Mouse (Mus musculus) heart, embryonic 12.5 days (tissue): Measurements from ENCODE around the gene Runx3. TPM values are rescaled to one million over a fixed set of nuclear protein-coding genes. Genes with fewer than 3 reads are reported as not detected.

ENCODE experiments used
- ATAC-seq: fragments of 200-750 bp; cut with Nextera tagmentation; 2 replicates; pipeline ENCODE4 v1.8.0; 2017; ENCODE audit warnings: moderate TSS enrichment, moderate library complexity; ENCODE audit not compliant: insufficient number of reproducible peaks, low FRiP score
- H3K27ac ChIP-seq: fragments of 300-500 bp; sonication (generic); 2 replicates; pipeline ENCODE4 v1.5.1; 2016; ENCODE audit warnings: mild to moderate bottlenecking, moderate library complexity; ENCODE audit not compliant: poor library complexity, severe bottlenecking
- H3K27me3 ChIP-seq: fragments of 300-500 bp; sonication (generic); replicated peaks from 2 replicates; pipeline ENCODE4 v1.6.1; 2016; ENCODE audit warnings: mild to moderate bottlenecking, moderate library complexity
- H3K36me3 ChIP-seq: fragments of 300-500 bp; sonication (generic); 2 replicates; pipeline ENCODE4 v1.6.1; 2016; ENCODE audit warnings: mild to moderate bottlenecking, moderate library complexity
- H3K4me1 ChIP-seq: fragments of 300-500 bp; sonication (generic); replicated peaks from 2 replicates; pipeline ENCODE4 v1.6.1; 2016; ENCODE audit warnings: mild to moderate bottlenecking
- H3K4me2 ChIP-seq: fragments of 300-500 bp; sonication (generic); 2 replicates; pipeline ENCODE4 v1.6.1; 2016; ENCODE audit warnings: mild to moderate bottlenecking, moderate library complexity
- H3K4me3 ChIP-seq: fragments of 300-500 bp; sonication (generic); 2 replicates; pipeline ENCODE4 v1.5.1; 2016; ENCODE audit warnings: mild to moderate bottlenecking
- H3K9ac ChIP-seq: fragments of 300-500 bp; sonication (generic); 2 replicates; pipeline ENCODE4 v1.6.1; 2016; ENCODE audit warnings: mild to moderate bottlenecking, moderate library complexity
- H3K9me3 ChIP-seq: fragments of 300-500 bp; sonication (generic); replicated peaks from 2 replicates; pipeline ENCODE4 v1.6.1; 2016; ENCODE audit warnings: mild to moderate bottlenecking, moderate library complexity
- WGBS: fragments of 180-500 bp; shearing (Covaris S2); methylation state at CpG from one replicate; pipeline ENCODE4 v1.1.7; 2016; 5-methylcytosine and 5-hydroxymethylcytosine counted together
- polyA plus RNA-seq: library from polyadenylated mRNA; unstranded; fragments of >200 nt; fragmentation: Nextera tagmentation; extraction: Ambion mirVana; gene quantifications from 2 replicates; pipeline ENCODE4 v1.2.1, GENCODE M21; 2016

Gene Runx3
- polyA plus RNA-seq, 1 experiment from 2014 or later = 0.04 TPM

- Histone ChIP-seq H3K4me1 (peaks cover 12% of the 10 kb centered on the region; the same call in 1 of the 2 replicates), H3K36me3 (no peaks in the 10 kb centered on the region), H3K27me3 (peaks cover 86% of the 10 kb centered on the region), H3K27ac (no peak overlapping the region), H3K9me3 (no peaks in the 10 kb centered on the region), H3K4me3 (no peak overlapping the region), H3K4me2 (no peak overlapping the region), H3K9ac (no peak overlapping the region)
- ATAC-seq = no peak
- WGBS = 85% methylated on average over 12 of the region's 12 CpGs
Measured at GRCm38 (mm10) chr4:135132797-135133196, 12.3 kb downstream of the Runx3 start.

- Histone ChIP-seq H3K4me3 (no peak overlapping the region), H3K4me2 (no peak overlapping the region), H3K4me1 (peaks cover 7% of the 10 kb centered on the region; the same call in 1 of the 2 replicates), H3K27me3 (peaks cover 86% of the 10 kb centered on the region), H3K9me3 (no peaks in the 10 kb centered on the region), H3K27ac (no peak overlapping the region), H3K36me3 (no peaks in the 10 kb centered on the region), H3K9ac (no peak overlapping the region)
- WGBS = 51% methylated on average over 4 of the region's 4 CpGs
- ATAC-seq = no peak
Measured at GRCm38 (mm10) chr4:135133711-135134110, 13.3 kb downstream of the Runx3 start.

GRCm38 (mm10) chr4:135135331-135135730, 14.9 kb downstream of the Runx3 start:
- Histone ChIP-seq H3K27ac (no peak overlapping the region), H3K4me3 (no peak overlapping the region), H3K4me1 (no peaks in the 10 kb centered on the region), H3K9me3 (no peaks in the 10 kb centered on the region), H3K27me3 (peaks cover 86% of the 10 kb centered on the region), H3K4me2 (no peak overlapping the region), H3K36me3 (no peaks in the 10 kb centered on the region), H3K9ac (no peak overlapping the region)
- 70% methylated on average over 6 of the region's 6 CpGs for WGBS
- no peak for ATAC-seq

- H3K4me3 ChIP-seq = no peak overlapping the region
- no peaks in the 10 kb centered on the region for H3K9me3 ChIP-seq
- no peak overlapping the region for H3K4me2 ChIP-seq
- no peak overlapping the region for H3K9ac ChIP-seq
- H3K4me1 ChIP-seq = 0 out of 2 replicates have a peak, but pooled peaks cover 4% of the 10 kb centered on the region
- 55% methylated on average over 8 of the region's 8 CpGs for WGBS
- peaks cover 86% of the 10 kb centered on the region for H3K27me3 ChIP-seq
- ATAC-seq = no peak
- no peaks in the 10 kb centered on the region for H3K36me3 ChIP-seq
- H3K27ac ChIP-seq = no peak overlapping the region
Measured at GRCm38 (mm10) chr4:135136202-135136601, 15.8 kb downstream of the Runx3 start.

- no peak overlapping the region for H3K27ac ChIP-seq
- no peak for ATAC-seq
- H3K36me3 ChIP-seq = no peaks in the 10 kb centered on the region
- H3K9me3 ChIP-seq = no peaks in the 10 kb centered on the region
- no peak overlapping the region for H3K9ac ChIP-seq
- no peak overlapping the region for H3K4me2 ChIP-seq
- no peak overlapping the region for H3K4me3 ChIP-seq
- H3K27me3 ChIP-seq = peaks cover 86% of the 10 kb centered on the region
- WGBS = 57% methylated on average over 10 of the region's 10 CpGs
- H3K4me1 ChIP-seq = 0 out of 2 replicates have a peak, but pooled peaks cover 4% of the 10 kb centered on the region
Measured at GRCm38 (mm10) chr4:135136612-135137011, 16.2 kb downstream of the Runx3 start.

GRCm38 (mm10) chr4:135140647-135141515, 20.4 kb downstream of the Runx3 start:
- Histone ChIP-seq H3K4me3 (no peak overlapping the region), H3K9ac (no peak overlapping the region), H3K4me2 (0 out of 2 replicates have a peak overlapping the region, but pooled peaks have one; percentile 3), H3K4me1 (0 out of 2 replicates have a peak, but pooled peaks cover 4% of the 10 kb centered on the region), H3K27me3 (peaks cover 100% of the 10 kb centered on the region), H3K27ac (no peak overlapping the region), H3K36me3 (no peaks in the 10 kb centered on the region), H3K9me3 (no peaks in the 10 kb centered on the region)
- no peak for ATAC-seq
- under 1% methylated on average over 25 of the region's 25 CpGs for WGBS

- H3K4me1 ChIP-seq = peaks cover 8% of the 10 kb centered on the region; the same call in 1 of the 2 replicates
- H3K4me3 ChIP-seq = no peak overlapping the region
Measured at GRCm38 (mm10) chr4:135141720-135142119, 21.3 kb downstream of the Runx3 start.

GRCm38 (mm10) chr4:135146734-135147133, 26.3 kb downstream of the Runx3 start:
- Histone ChIP-seq H3K9ac (no peak overlapping the region), H3K4me3 (no peak overlapping the region), H3K4me1 (peaks cover 9% of the 10 kb centered on the region; the same call in 1 of the 2 replicates), H3K36me3 (no peaks in the 10 kb centered on the region), H3K9me3 (no peaks in the 10 kb centered on the region), H3K27me3 (peaks cover 100% of the 10 kb centered on the region), H3K4me2 (peak overlapping the region; percentile 11; the same call in 1 of the 2 replicates), H3K27ac (no peak overlapping the region)
- ATAC-seq = no peak
- WGBS = 21% methylated on average over 15 of the region's 15 CpGs

More at GRCm38 (mm10) chr4:135141720-135142119, 21.3 kb downstream of the Runx3 start:
- no peak for ATAC-seq
- Histone ChIP-seq H3K9me3 (no peaks in the 10 kb centered on the region), H3K36me3 (no peaks in the 10 kb centered on the region), H3K4me2 (no peak overlapping the region), H3K9ac (no peak overlapping the region), H3K27me3 (peaks cover 100% of the 10 kb centered on the region), H3K27ac (no peak overlapping the region)
- WGBS = 2% methylated on average over 13 of the region's 13 CpGs

GRCm38 (mm10) chr4:135148660-135149059, 28.2 kb downstream of the Runx3 start:
- no peak overlapping the region for H3K27ac ChIP-seq
- peaks cover 25% of the 10 kb centered on the region; the same call in 1 of the 2 replicates for H3K4me1 ChIP-seq
- no peaks in the 10 kb centered on the region for H3K36me3 ChIP-seq
- H3K9ac ChIP-seq = no peak overlapping the region
- WGBS = 18% methylated on average over 7 of the region's 7 CpGs
- H3K27me3 ChIP-seq = peaks cover 100% of the 10 kb centered on the region
- ATAC-seq = no peak
- no peak overlapping the region for H3K4me3 ChIP-seq
- no peaks in the 10 kb centered on the region for H3K9me3 ChIP-seq
- H3K4me2 ChIP-seq = no peak overlapping the region

GRCm38 (mm10) chr4:135150031-135150801, 29.8 kb downstream of the Runx3 start:
- Histone ChIP-seq H3K36me3 (no peaks in the 10 kb centered on the region), H3K27me3 (peaks cover 100% of the 10 kb centered on the region), H3K4me3 (peak overlapping the region; percentile 16; the same call in 1 of the 2 replicates), H3K4me1 (peaks cover 28% of the 10 kb centered on the region; the same call in 1 of the 2 replicates), H3K9me3 (no peaks in the 10 kb centered on the region), H3K9ac (no peak overlapping the region), H3K27ac (no peak overlapping the region), H3K4me2 (peak overlapping the region; percentile 43; the same call in 1 of the 2 replicates)
- WGBS = 3% methylated on average over 32 of the region's 32 CpGs
- ATAC-seq = no peak
